Mouse (Mus musculus): ENCODE results near the gene Ptprn2. TPM values are rescaled to one million over a fixed set of nuclear protein-coding genes. Genes with fewer than 3 reads are reported as not detected.

Ptprn2 gene
- total and polyA plus RNA-seq, 3 experiments = 0.17 TPM; not detected in 2

DNA sequence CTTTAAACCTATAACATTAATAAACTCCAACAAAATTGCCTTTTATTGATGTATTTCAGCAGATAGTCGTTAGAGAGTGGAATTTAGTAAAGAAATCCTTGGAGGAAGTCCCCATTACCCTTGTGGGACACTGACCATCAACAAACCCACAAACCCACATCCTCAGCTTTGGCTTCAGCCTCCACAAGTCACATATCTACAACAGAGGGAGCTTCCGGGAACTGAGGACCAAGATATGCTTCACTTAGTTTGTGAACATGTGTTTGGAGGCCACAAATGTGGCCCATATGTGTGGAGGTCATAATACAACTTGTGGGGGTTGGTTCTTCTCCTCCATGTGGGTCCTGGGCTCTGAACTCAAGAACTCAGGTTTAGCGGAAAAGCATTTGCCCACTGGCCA, 143.5 kb downstream of the Ptprn2 start:
- no peak for DNase-seq (ENCODE audit: extremely low read depth)
- TF ChIP-seq SMC3 (IDR thresholded peaks at IDR 0.05; ENCODE audit: low read depth, low read length) (no peak), ZKSCAN1 (IDR thresholded peaks at IDR 0.05; ENCODE audit: borderline replicate concordance, low read depth, low read length) (no peak), EP300 (IDR thresholded peaks at IDR 0.05; ENCODE audit: low read length) (no peak), CHD2 (IDR thresholded peaks at IDR 0.05; ENCODE audit: low read length) (no peak), POLR2A (IDR thresholded peaks at IDR 0.05; ENCODE audit: low read depth, low read length) (no peak), PAX5 (IDR thresholded peaks at IDR 0.05; ENCODE audit: low read length) (no peak), ZC3H11A (IDR thresholded peaks at IDR 0.05; ENCODE audit: low read depth, low read length) (no peak), IRF4 (IDR thresholded peaks at IDR 0.05; ENCODE audit: low read depth, low read length) (no peak), ETS1 (conservative IDR thresholded peaks at IDR 0.05; ENCODE audit: low read depth, low read length) (no peak), GABPA (IDR thresholded peaks at IDR 0.05; ENCODE audit: insufficient replicate concordance, low read depth, low read length) (no peak), RAD21 (IDR thresholded peaks at IDR 0.05; ENCODE audit: low read depth, low read length) (no peak), HCFC1 (IDR thresholded peaks at IDR 0.05; ENCODE audit: low read depth, low read length) (no peak), NELFE (IDR thresholded peaks at IDR 0.05; ENCODE audit: low read depth, low read length) (no peak), UBTF (IDR thresholded peaks at IDR 0.05; ENCODE audit: low read depth, low read length) (no peak), E2F4 (IDR thresholded peaks at IDR 0.05; ENCODE audit: insufficient replicate concordance, low read depth, low read length) (no peak), CTCF (conservative IDR thresholded peaks at IDR 0.05 in 1 of 2, IDR thresholded peaks at IDR 0.05 in 1 of 2; ENCODE audit: low read depth in 2 of 2, low read length in 2 of 2) (no peak), MAX (IDR thresholded peaks at IDR 0.05; ENCODE audit: low read length) (no peak), KAT2A (IDR thresholded peaks at IDR 0.05; ENCODE audit: insufficient replicate concordance, low read length) (no peak), BHLHE40 (IDR thresholded peaks at IDR 0.05; ENCODE audit: low read depth, low read length) (no peak)
- no peak overlapping the region for H3K27ac ChIP-seq (ENCODE audit: insufficient read depth, low read depth)
- no peaks in the 10 kb centered on the region for H3K79me2 ChIP-seq (replicated peaks; ENCODE audit: control insufficient read depth, extremely low read depth, insufficient read depth, poor library complexity, severe bottlenecking)
- dilution Hi-C loops (cut with MboI; ENCODE audit: extremely low pct_ligation_motif_present, extremely low pct_unique_long_range_greater_than_20kb, low sequenced_read_pairs) (no loop called here), in situ Hi-C loops (cut with MboI; ENCODE audit: low pct_ligation_motif_present, low pct_unique_long_range_greater_than_20kb, low sequenced_read_pairs) (no loop called here)
- H3K4me1 ChIP-seq (ENCODE audit: control insufficient read depth in 1 of 2, insufficient read depth in 2 of 2) = peaks cover 4 to 16% of the 10 kb centered on the region in 2 experiments
- H3K4me2 ChIP-seq (ENCODE audit: insufficient read depth, low read depth, poor library complexity, severe bottlenecking) = no peak overlapping the region
- H3K9me3 ChIP-seq (replicated peaks; ENCODE audit: low read length) = no peaks in the 10 kb centered on the region
- H3K9ac ChIP-seq (ENCODE audit: insufficient read depth, low read depth) = no peak overlapping the region
- H3K36me3 ChIP-seq (replicated peaks in 1 of 2; ENCODE audit: control insufficient read depth in 1 of 2, insufficient read depth in 1 of 2, low read length in 1 of 2) = no peaks in the 10 kb centered on the region
- H3K4me3 ChIP-seq (replicated peaks in 1 of 3; ENCODE audit: low read depth in 2 of 3, low read length in 2 of 3, poor library complexity in 1 of 3) = no peak overlapping the region
- peaks cover 10% of the 10 kb centered on the region for H3K27me3 ChIP-seq (replicated peaks)

DNA sequence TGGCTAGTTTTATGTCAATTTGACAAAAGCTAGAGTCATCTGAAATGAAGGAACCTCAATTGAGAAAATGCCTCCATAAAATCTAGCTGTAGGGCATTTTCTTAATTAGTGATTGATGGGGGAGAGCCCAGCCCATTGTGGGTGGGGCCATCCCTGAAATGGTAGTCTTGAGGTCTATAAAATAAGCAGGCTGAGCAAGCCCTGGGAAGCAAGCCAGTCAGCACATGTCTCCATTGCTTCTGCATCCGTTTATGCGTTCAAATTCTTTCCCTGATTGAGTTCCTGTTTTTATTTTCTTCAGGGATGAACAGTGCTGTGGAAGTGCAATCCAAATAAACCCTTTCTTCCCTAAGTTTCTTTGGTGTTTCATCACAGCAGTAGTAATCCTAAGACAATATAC, 152.0 kb downstream of the Ptprn2 start:
- TF ChIP-seq MXI1 (IDR thresholded peaks at IDR 0.05; ENCODE audit: low read depth, low read length) = no peak
- TF ChIP-seq MYC (IDR thresholded peaks at IDR 0.05; ENCODE audit: low read depth, low read length) = no peak
- no peak for TF ChIP-seq GABPA (IDR thresholded peaks at IDR 0.05; ENCODE audit: insufficient replicate concordance, low read depth, low read length)
- H3K4me1 ChIP-seq (ENCODE audit: control insufficient read depth in 1 of 2, insufficient read depth in 2 of 2) = peaks cover 0 to 7% of the 10 kb centered on the region in 2 experiments; a peak in 2 of 4 replicates
- peaks cover 42% of the 10 kb centered on the region for H3K27me3 ChIP-seq (replicated peaks)
- no peak overlapping the region for H3K4me3 ChIP-seq (replicated peaks in 1 of 3; ENCODE audit: low read depth in 2 of 3, low read length in 2 of 3, poor library complexity in 1 of 3)
- no peak for DNase-seq (ENCODE audit: extremely low read depth)
- H3K9ac ChIP-seq (ENCODE audit: insufficient read depth, low read depth) = no peak overlapping the region
- H3K36me3 ChIP-seq (replicated peaks in 1 of 2; ENCODE audit: control insufficient read depth in 1 of 2, insufficient read depth in 1 of 2, low read length in 1 of 2) = no peaks in the 10 kb centered on the region
- in situ Hi-C loops (cut with MboI; ENCODE audit: low pct_ligation_motif_present, low pct_unique_long_range_greater_than_20kb, low sequenced_read_pairs) = no loop called here
- H3K9me3 ChIP-seq (replicated peaks; ENCODE audit: low read length) = no peaks in the 10 kb centered on the region
- dilution Hi-C loops (cut with MboI; ENCODE audit: extremely low pct_ligation_motif_present, extremely low pct_unique_long_range_greater_than_20kb, low sequenced_read_pairs) = no loop called here
- H3K27ac ChIP-seq (ENCODE audit: insufficient read depth, low read depth) = no peak overlapping the region
- no peak overlapping the region for H3K4me2 ChIP-seq (ENCODE audit: insufficient read depth, low read depth, poor library complexity, severe bottlenecking)
- H3K79me2 ChIP-seq (replicated peaks; ENCODE audit: control insufficient read depth, extremely low read depth, insufficient read depth, poor library complexity, severe bottlenecking) = no peaks in the 10 kb centered on the region
